Mouse (Mus musculus): ENCODE results near the gene Fxyd7. TPM values are rescaled to one million over a fixed set of nuclear protein-coding genes. Genes with fewer than 3 reads are reported as not detected.

Fxyd7 gene
- polyA plus RNA-seq, 1 experiment from 2014 or later: 108 TPM

DNA sequence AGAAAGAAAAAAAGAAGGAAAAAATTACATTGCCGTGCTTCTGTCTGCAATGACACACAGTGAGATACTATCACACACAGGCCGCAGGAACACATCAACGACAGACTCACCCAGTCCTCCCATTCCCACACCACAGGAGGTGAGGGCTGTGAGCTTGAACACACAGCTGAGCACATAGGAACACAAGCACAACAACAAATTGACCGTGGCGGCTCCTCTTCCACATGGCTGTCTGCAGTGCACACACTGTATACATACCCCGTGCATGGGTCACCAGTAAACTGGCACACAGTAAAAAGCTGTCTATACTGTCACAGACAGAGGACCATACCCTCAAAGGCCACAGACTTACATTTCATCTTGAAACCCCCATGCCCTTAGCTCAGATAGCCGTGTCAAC is 5.2 kb upstream of the Fxyd7 start:
- H3K27me3 ChIP-seq: peaks cover 39% of the 10 kb centered on the region
- H3K27ac ChIP-seq: no peak overlapping the region
- no peak overlapping the region for H3K4me3 ChIP-seq
- H3K4me1 ChIP-seq (replicated peaks): peaks cover 33% of the 10 kb centered on the region
- 81% methylated on average over 7 of the region's 7 CpGs for WGBS
- H3K36me3 ChIP-seq: no peaks in the 10 kb centered on the region
- no peak for ATAC-seq (ENCODE audit: low FRiP score)
- H3K9ac ChIP-seq: no peak overlapping the region
- H3K4me2 ChIP-seq: no peak overlapping the region
- H3K9me3 ChIP-seq: no peaks in the 10 kb centered on the region

- no peaks in the 10 kb centered on the region for H3K9me3 ChIP-seq
- H3K36me3 ChIP-seq: no peaks in the 10 kb centered on the region
- no peak for ATAC-seq (ENCODE audit: low FRiP score)
- H3K4me1 ChIP-seq (replicated peaks): peaks cover 39% of the 10 kb centered on the region
- H3K27ac ChIP-seq: no peak overlapping the region
- H3K4me3 ChIP-seq: no peak overlapping the region
- H3K4me2 ChIP-seq: no peak overlapping the region
- WGBS: 31% methylated on average over 4 of the region's 4 CpGs
- peaks cover 44% of the 10 kb centered on the region for H3K27me3 ChIP-seq
- H3K9ac ChIP-seq: no peak overlapping the region
Observed at GRCm38 (mm10) chr7:31055883-31056282, 4.6 kb upstream of the Fxyd7 start.

GRCm38 (mm10) chr7:31055354-31055824 is 4.1 kb upstream of the Fxyd7 start:
- Histone ChIP-seq H3K27ac (no peak overlapping the region), H3K4me3 (no peak overlapping the region), H3K36me3 (no peaks in the 10 kb centered on the region), H3K9me3 (no peaks in the 10 kb centered on the region), H3K4me2 (peak overlapping the region; percentile 23; the same call in 1 of the 2 replicates), H3K27me3 (peaks cover 49% of the 10 kb centered on the region), H3K9ac (peak overlapping the region; percentile 24; the same call in 1 of the 2 replicates), H3K4me1 (replicated peaks) (peaks cover 44% of the 10 kb centered on the region)
- 4% methylated on average over 9 of the region's 10 CpGs for whole genome bisulfite sequencing
- ATAC-seq (ENCODE audit: low FRiP score): no peak

- Histone ChIP-seq H3K27me3 (peaks cover 53% of the 10 kb centered on the region), H3K4me3 (no peak overlapping the region), H3K27ac (no peak overlapping the region), H3K9ac (peak overlapping the region; percentile 24; the same call in 1 of the 2 replicates), H3K4me2 (peak overlapping the region; percentile 23; the same call in 1 of the 2 replicates), H3K36me3 (no peaks in the 10 kb centered on the region), H3K9me3 (no peaks in the 10 kb centered on the region), H3K4me1 (replicated peaks) (peaks cover 50% of the 10 kb centered on the region)
- ATAC-seq (ENCODE audit: low FRiP score): no peak
- 40% methylated on average over 11 of the region's 11 CpGs for WGBS
Observed at GRCm38 (mm10) chr7:31054661-31055320, 3.5 kb upstream of the Fxyd7 start.

GRCm38 (mm10) chr7:31053882-31054447 is 2.7 kb upstream of the Fxyd7 start:
- H3K4me1 ChIP-seq (replicated peaks): peaks cover 58% of the 10 kb centered on the region
- H3K4me3 ChIP-seq: no peak overlapping the region
- H3K9me3 ChIP-seq: no peaks in the 10 kb centered on the region
- no peak for ATAC-seq (ENCODE audit: low FRiP score)
- H3K36me3 ChIP-seq: no peaks in the 10 kb centered on the region
- WGBS: 26% methylated on average over 10 of the region's 10 CpGs
- H3K9ac ChIP-seq: no peak overlapping the region; the same call in 1 of the 2 replicates
- H3K27ac ChIP-seq: no peak overlapping the region
- H3K4me2 ChIP-seq: no peak overlapping the region
- H3K27me3 ChIP-seq: peaks cover 53% of the 10 kb centered on the region

DNA sequence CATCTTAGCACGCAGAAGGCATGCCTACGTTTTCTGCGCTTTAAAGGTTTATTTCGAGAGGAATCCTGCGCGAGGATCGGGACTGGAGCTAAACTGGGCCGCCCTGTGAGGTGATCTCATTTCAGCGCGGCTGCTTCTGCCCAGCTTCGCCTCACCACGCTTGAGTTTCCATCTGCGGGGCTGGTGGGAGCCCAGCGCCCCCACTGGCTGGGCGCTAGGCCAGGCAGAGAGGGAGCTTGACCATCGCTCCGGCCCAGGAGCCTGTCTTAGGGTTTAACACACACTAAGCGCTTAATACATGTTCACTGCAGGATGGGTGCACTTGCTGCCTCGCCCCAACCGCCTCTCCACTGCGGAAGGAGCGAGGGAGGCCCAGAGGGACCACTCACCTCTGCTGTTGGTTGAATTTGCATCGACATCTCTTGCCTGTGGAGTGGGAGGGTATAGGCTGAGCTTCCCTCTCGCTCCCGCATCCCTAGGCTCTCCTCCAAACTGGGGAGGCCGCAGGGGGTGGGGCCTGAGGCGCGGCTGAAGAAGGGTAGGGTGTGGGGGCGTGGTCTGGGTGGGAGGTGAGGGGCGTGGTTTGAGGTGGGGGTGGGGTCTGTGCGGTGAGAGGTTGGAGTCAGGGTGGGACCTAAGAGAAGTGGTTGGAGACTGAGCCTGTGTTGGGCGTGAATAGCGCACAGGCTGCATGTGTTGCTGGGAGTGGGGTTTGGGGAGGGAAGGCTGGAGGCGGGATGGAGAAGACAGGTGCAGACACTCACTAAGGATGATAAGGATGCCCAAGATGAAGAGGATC is 1.6 kb upstream of the Fxyd7 start:
- H3K27me3 ChIP-seq: peaks cover 63% of the 10 kb centered on the region
- peak overlapping the region; percentile 62 for H3K4me2 ChIP-seq
- H3K9ac ChIP-seq: peak overlapping the region; percentile 39
- under 1% methylated on average over 34 of the region's 34 CpGs for WGBS
- peaks cover 58% of the 10 kb centered on the region for H3K4me1 ChIP-seq (replicated peaks)
- peak overlapping the region; percentile 24 for H3K4me3 ChIP-seq
- no peaks in the 10 kb centered on the region for H3K9me3 ChIP-seq
- ATAC-seq (ENCODE audit: low FRiP score): peak; percentile 15; the same call in 1 of the 2 replicates
- H3K36me3 ChIP-seq: no peaks in the 10 kb centered on the region
- no peak overlapping the region for H3K27ac ChIP-seq

- Histone ChIP-seq H3K9me3 (no peaks in the 10 kb centered on the region), H3K36me3 (no peaks in the 10 kb centered on the region), H3K9ac (peak overlapping the region; percentile 39), H3K27me3 (peaks cover 69% of the 10 kb centered on the region), H3K4me2 (peak overlapping the region; percentile 62), H3K4me3 (peak overlapping the region; percentile 24), H3K4me1 (replicated peaks) (peaks cover 58% of the 10 kb centered on the region), H3K27ac (no peak overlapping the region)
- 2% methylated on average over 22 of the region's 22 CpGs for WGBS
- ATAC-seq (ENCODE audit: low FRiP score): no peak
Observed at GRCm38 (mm10) chr7:31052251-31052635, 976 bp upstream of the Fxyd7 start.

DNA sequence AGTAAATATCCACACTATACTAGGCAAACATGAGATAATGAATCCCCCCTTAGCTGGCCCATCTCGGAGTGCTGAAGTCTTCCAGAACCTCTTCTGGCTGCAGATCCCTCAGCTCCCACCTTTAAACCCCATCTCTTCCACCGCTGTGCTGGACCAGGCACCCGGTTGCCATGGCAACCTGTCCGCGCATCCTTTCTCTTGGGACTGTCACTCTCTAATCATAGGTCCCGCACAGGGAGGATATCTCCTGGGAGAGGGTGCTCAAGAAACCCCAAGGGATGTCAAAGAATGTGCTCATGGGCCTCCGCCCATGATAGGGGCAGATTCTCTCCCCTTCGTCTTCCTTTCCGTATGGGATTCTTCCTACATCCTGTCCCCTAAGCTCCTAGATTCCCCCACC is 346 bp downstream of the Fxyd7 start:
- 2% methylated on average over 9 of the region's 9 CpGs for whole genome bisulfite sequencing
- H3K4me2 ChIP-seq: peak overlapping the region; percentile 62
- H3K4me3 ChIP-seq: peak overlapping the region; percentile 42
- ATAC-seq (ENCODE audit: low FRiP score): peak; percentile 37
- H3K27me3 ChIP-seq: peaks cover 74% of the 10 kb centered on the region
- H3K36me3 ChIP-seq: no peaks in the 10 kb centered on the region
- peaks cover 58% of the 10 kb centered on the region for H3K4me1 ChIP-seq (replicated peaks)
- H3K9ac ChIP-seq: peak overlapping the region; percentile 69
- H3K27ac ChIP-seq: peak overlapping the region; percentile 77; the same call in 1 of the 2 replicates
- no peaks in the 10 kb centered on the region for H3K9me3 ChIP-seq

DNA sequence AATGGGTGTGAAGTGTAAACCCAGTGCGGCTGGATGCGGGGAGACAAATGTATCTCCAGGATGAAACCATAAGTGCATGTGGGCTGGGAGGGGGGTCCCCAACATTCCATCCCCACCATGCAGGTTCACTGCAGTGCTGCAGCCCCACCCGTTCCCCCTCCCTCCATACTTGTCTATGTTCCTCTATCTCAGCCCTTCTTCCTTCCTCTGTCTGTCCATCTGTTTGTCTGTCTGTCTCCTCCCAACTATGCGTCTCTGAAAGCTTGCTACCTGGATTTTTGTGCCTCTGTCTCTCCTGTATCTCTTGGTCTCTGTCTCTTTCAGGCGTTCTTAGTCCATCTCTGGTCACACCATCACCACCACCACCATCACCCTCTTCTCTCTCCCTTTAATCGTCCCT is 780 bp downstream of the Fxyd7 start:
- H3K9ac ChIP-seq: peak overlapping the region; percentile 69
- H3K27me3 ChIP-seq: peaks cover 76% of the 10 kb centered on the region
- peak; percentile 1; the same call in 1 of the 2 replicates for ATAC-seq (ENCODE audit: low FRiP score)
- peak overlapping the region; percentile 42 for H3K4me3 ChIP-seq
- 2% methylated on average over 6 of the region's 6 CpGs for WGBS
- peak overlapping the region; percentile 62 for H3K4me2 ChIP-seq
- H3K27ac ChIP-seq: peak overlapping the region; percentile 77
- H3K4me1 ChIP-seq (replicated peaks): peaks cover 56% of the 10 kb centered on the region
- H3K9me3 ChIP-seq: no peaks in the 10 kb centered on the region
- no peaks in the 10 kb centered on the region for H3K36me3 ChIP-seq

- Histone ChIP-seq H3K36me3 (no peaks in the 10 kb centered on the region), H3K4me3 (peak overlapping the region; percentile 42), H3K9me3 (no peaks in the 10 kb centered on the region), H3K27me3 (peaks cover 80% of the 10 kb centered on the region), H3K27ac (peak overlapping the region; percentile 77), H3K9ac (peak overlapping the region; percentile 69), H3K4me2 (peak overlapping the region; percentile 62), H3K4me1 (replicated peaks) (peaks cover 50% of the 10 kb centered on the region)
- under 1% methylated on average over 14 of the region's 15 CpGs for WGBS
- ATAC-seq (ENCODE audit: low FRiP score): peak; percentile 30
Observed at GRCm38 (mm10) chr7:31049846-31050281, 1.4 kb downstream of the Fxyd7 start.

- peak overlapping the region; percentile 62 for H3K4me2 ChIP-seq
- 22% methylated on average over 5 of the region's 5 CpGs for WGBS
- ATAC-seq (ENCODE audit: low FRiP score): 0 out of 2 replicates have a peak, but pooled peaks have one; percentile 0
- peaks cover 80% of the 10 kb centered on the region for H3K27me3 ChIP-seq
- H3K27ac ChIP-seq: peak overlapping the region; percentile 77
- H3K9ac ChIP-seq: peak overlapping the region; percentile 69
- no peaks in the 10 kb centered on the region for H3K36me3 ChIP-seq
- H3K9me3 ChIP-seq: no peaks in the 10 kb centered on the region
- peaks cover 46% of the 10 kb centered on the region for H3K4me1 ChIP-seq (replicated peaks)
- H3K4me3 ChIP-seq: peak overlapping the region; percentile 42
Observed at GRCm38 (mm10) chr7:31049135-31049845, 2.0 kb downstream of the Fxyd7 start.
